Mouse (Mus musculus): ENCODE measurements around the gene Gm9972. TPM values are rescaled to one million over a fixed set of nuclear protein-coding genes. Genes with fewer than 3 reads are reported as not detected.

Gm9972 gene
- total and polyA plus RNA-seq, 3 experiments, result not detected

- no peak for TF ChIP-seq POLR2AphosphoS2 (IDR thresholded peaks at IDR 0.05; ENCODE audit: low read length)
- no peak for TF ChIP-seq SMC3 (IDR thresholded peaks at IDR 0.05; ENCODE audit: low read depth, low read length)
- no peak for TF ChIP-seq MAX (IDR thresholded peaks at IDR 0.05; ENCODE audit: low read length)
- no peak for TF ChIP-seq ELF1 (IDR thresholded peaks at IDR 0.05; ENCODE audit: low read depth, low read length)
- no peak for TF ChIP-seq NELFE (IDR thresholded peaks at IDR 0.05; ENCODE audit: low read depth, low read length)
- no peak for TF ChIP-seq CHD1 (IDR thresholded peaks at IDR 0.05; ENCODE audit: low read depth, low read length)
- no peak for TF ChIP-seq MXI1 (IDR thresholded peaks at IDR 0.05; ENCODE audit: low read depth, low read length)
- TF ChIP-seq KAT2A (conservative IDR thresholded peaks at IDR 0.05; ENCODE audit: low read depth, low read length), result no peak
- TF ChIP-seq SIN3A (IDR thresholded peaks at IDR 0.05; ENCODE audit: low read length), result no peak
- no peak for TF ChIP-seq USF1 (IDR thresholded peaks at IDR 0.05; ENCODE audit: low read depth, low read length)
- TF ChIP-seq BHLHE40 (IDR thresholded peaks at IDR 0.05; ENCODE audit: borderline replicate concordance, low read depth, low read length), result no peak
- no peak for TF ChIP-seq POLR2A (IDR thresholded peaks at IDR 0.05; ENCODE audit: control insufficient read depth in 1 of 2, insufficient read depth in 1 of 2, low read depth in 1 of 2, low read length in 2 of 2, poor library complexity in 1 of 2)
- TF ChIP-seq USF2 (IDR thresholded peaks at IDR 0.05; ENCODE audit: borderline replicate concordance in 1 of 2, insufficient read depth in 1 of 2, low read depth in 1 of 2, low read length in 2 of 2), result no peak
- TF ChIP-seq E2F4 (IDR thresholded peaks at IDR 0.05; ENCODE audit: borderline replicate concordance, low read depth, low read length), result no peak
- TF ChIP-seq TCF12 (IDR thresholded peaks at IDR 0.05; ENCODE audit: low read depth, low read length), result no peak
- TF ChIP-seq TAL1 (IDR thresholded peaks at IDR 0.05; ENCODE audit: low read length), result no peak
- TF ChIP-seq RCOR1 (IDR thresholded peaks at IDR 0.05; ENCODE audit: low read depth, low read length), result no peak
- no peak for TF ChIP-seq MYB (IDR thresholded peaks at IDR 0.05; ENCODE audit: low read depth, low read length)
- TF ChIP-seq GABPA (IDR thresholded peaks at IDR 0.05; ENCODE audit: low read depth, low read length), result no peak
- no peak for DNase-seq (ENCODE audit: low read depth, low spot score)
These were observed 13.8 kb downstream of the Gm9972 start for GRCm38 (mm10) chr11:43049363-43049762.

DNA sequence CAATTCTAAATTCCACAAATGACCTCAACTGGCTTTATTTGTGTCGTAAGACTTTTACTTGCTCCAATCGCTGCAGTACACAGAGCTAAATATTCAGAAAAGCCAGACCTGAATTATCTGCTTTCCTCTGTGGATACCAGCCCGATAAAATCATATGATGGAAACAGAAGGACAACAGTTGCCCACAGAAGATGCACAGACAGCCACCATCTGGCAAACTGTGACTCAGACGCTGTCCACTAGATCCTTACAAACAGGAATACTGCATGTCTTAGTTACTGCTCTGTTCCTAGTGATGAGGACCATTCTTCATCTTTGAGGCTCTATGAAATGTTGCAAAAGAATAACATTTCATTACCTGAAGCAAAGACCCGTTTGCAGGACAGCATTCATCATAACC is 19.4 kb downstream of the Gm9972 start:
- no peak for TF ChIP-seq GATA1 (IDR thresholded peaks at IDR 0.05; ENCODE audit: low read depth, low read length)
- no peak for TF ChIP-seq ZKSCAN1 (IDR thresholded peaks at IDR 0.05; ENCODE audit: low read depth, low read length)
- TF ChIP-seq ZNF384 (IDR thresholded peaks at IDR 0.05; ENCODE audit: low read depth, low read length), result no peak
- TF ChIP-seq MAZ (IDR thresholded peaks at IDR 0.05; ENCODE audit: low read depth, low read length), result no peak
- no peak for TF ChIP-seq RAD21 (IDR thresholded peaks at IDR 0.05; ENCODE audit: low read depth, low read length)
- TF ChIP-seq BHLHE40 (IDR thresholded peaks at IDR 0.05; ENCODE audit: borderline replicate concordance, low read depth, low read length), result no peak
- TF ChIP-seq ETS1 (IDR thresholded peaks at IDR 0.05; ENCODE audit: low read depth, low read length), result no peak
- no peak for TF ChIP-seq MXI1 (IDR thresholded peaks at IDR 0.05; ENCODE audit: low read depth, low read length)
- no peak for TF ChIP-seq ZMIZ1 (IDR thresholded peaks at IDR 0.05; ENCODE audit: low read depth, low read length)
- TF ChIP-seq JUND (IDR thresholded peaks at IDR 0.05; ENCODE audit: low read depth, low read length), result no peak
- no peak for TF ChIP-seq SIN3A (IDR thresholded peaks at IDR 0.05; ENCODE audit: low read length)
- TF ChIP-seq MYC (IDR thresholded peaks at IDR 0.05; ENCODE audit: low read depth, low read length), result no peak
- TF ChIP-seq SMC3 (IDR thresholded peaks at IDR 0.05; ENCODE audit: low read depth, low read length), result no peak
- no peak for TF ChIP-seq E2F4 (IDR thresholded peaks at IDR 0.05; ENCODE audit: borderline replicate concordance, low read depth, low read length)
- TF ChIP-seq TCF12 (IDR thresholded peaks at IDR 0.05; ENCODE audit: low read depth, low read length), result no peak
- TF ChIP-seq CTCF (IDR thresholded peaks at IDR 0.05 in 2 of 3, conservative IDR thresholded peaks at IDR 0.05 in 1 of 3; ENCODE audit: control insufficient read depth in 1 of 3, insufficient read depth in 1 of 3, low read depth in 2 of 3, low read length in 3 of 3, poor library complexity in 1 of 3, severe bottlenecking in 1 of 3), result no peak
- no peak for TF ChIP-seq POLR2AphosphoS2 (IDR thresholded peaks at IDR 0.05; ENCODE audit: low read length)
- TF ChIP-seq ZC3H11A (IDR thresholded peaks at IDR 0.05; ENCODE audit: low read depth, low read length), result no peak
- no peak for TF ChIP-seq MAX (IDR thresholded peaks at IDR 0.05; ENCODE audit: low read length)
- no peaks in the 10 kb centered on the region for H3K36me3 ChIP-seq (ENCODE audit: control insufficient read depth in 1 of 2, insufficient read depth in 2 of 2, low read length in 2 of 2)
- no peak overlapping the region for H3K27ac ChIP-seq (ENCODE audit: control insufficient read depth, low read depth, low read length)
- no peak overlapping the region for H3K4me3 ChIP-seq (ENCODE audit: control insufficient read depth in 1 of 2, insufficient read depth in 1 of 2, low read depth in 2 of 2, low read length in 2 of 2)
- no peaks in the 10 kb centered on the region for H3K9me3 ChIP-seq (replicated peaks; ENCODE audit: insufficient read depth, low read length)
- no peaks in the 10 kb centered on the region for H3K27me3 ChIP-seq (ENCODE audit: control insufficient read depth in 1 of 2, insufficient read depth in 2 of 2, low read length in 2 of 2)
- H3K4me1 ChIP-seq (ENCODE audit: control insufficient read depth in 1 of 2, insufficient read depth in 2 of 2, low read length in 2 of 2), result no peaks in the 10 kb centered on the region
- no peaks in the 10 kb centered on the region for H3K79me2 ChIP-seq (ENCODE audit: control insufficient read depth, insufficient read depth, low read length, poor library complexity)
- DNase-seq (ENCODE audit: low read depth, low spot score), result no peak
- H3K9ac ChIP-seq (ENCODE audit: control insufficient read depth, low read depth, low read length, poor library complexity, severe bottlenecking), result no peak overlapping the region

More at GRCm38 (mm10) chr11:43049363-43049762, 13.8 kb downstream of the Gm9972 start:
- Histone ChIP-seq H3K36me3 (ENCODE audit: control insufficient read depth in 1 of 2, insufficient read depth in 2 of 2, low read length in 2 of 2) (no peaks in the 10 kb centered on the region), H3K4me3 (ENCODE audit: control insufficient read depth in 1 of 2, insufficient read depth in 1 of 2, low read depth in 2 of 2, low read length in 2 of 2) (no peak overlapping the region), H3K9me3 (replicated peaks; ENCODE audit: insufficient read depth, low read length) (no peaks in the 10 kb centered on the region), H3K27me3 (ENCODE audit: control insufficient read depth in 1 of 2, insufficient read depth in 2 of 2, low read length in 2 of 2) (no peaks in the 10 kb centered on the region), H3K4me1 (ENCODE audit: control insufficient read depth in 1 of 2, insufficient read depth in 2 of 2, low read length in 2 of 2) (no peaks in the 10 kb centered on the region), H3K27ac (ENCODE audit: control insufficient read depth, low read depth, low read length) (no peak overlapping the region), H3K9ac (ENCODE audit: control insufficient read depth, low read depth, low read length, poor library complexity, severe bottlenecking) (no peak overlapping the region), H3K79me2 (ENCODE audit: control insufficient read depth, insufficient read depth, low read length, poor library complexity) (no peaks in the 10 kb centered on the region)
